Mouse (Mus musculus) ES-E14 (cell line): ENCODE data around the gene Fam57a.

ENCODE experiments used
- CHD2 ChIP-seq: IDR thresholded peaks from 2 replicates; pipeline ENCODE4 v1.6.1; 2014; ENCODE audit warnings: mild to moderate bottlenecking, low read depth, low read length, inconsistent platforms
- HCFC1 ChIP-seq: IDR thresholded peaks from 2 replicates; pipeline ENCODE4 v1.6.1; 2012; ENCODE audit warnings: low read length, inconsistent platforms, borderline replicate concordance; ENCODE audit not compliant: insufficient read depth
- MAFK ChIP-seq: IDR thresholded peaks from 2 replicates; pipeline ENCODE4 v1.6.1; 2014; ENCODE audit warnings: mild to moderate bottlenecking, low read depth, low read length, inconsistent platforms; ENCODE audit not compliant: insufficient read depth
- ZC3H11A ChIP-seq: IDR thresholded peaks from 2 replicates; pipeline ENCODE4 v1.6.1; 2012; ENCODE audit warnings: low read depth, mild to moderate bottlenecking, inconsistent platforms, low read length, borderline replicate concordance
- ZNF384 ChIP-seq: IDR thresholded peaks from 2 replicates; pipeline ENCODE4 v1.6.1; 2012; ENCODE audit warnings: low read depth, low read length, inconsistent platforms

GRCm38 (mm10) chr11:76154200-76154599 is 25.3 kb upstream of the Fam57a start:
- TF ChIP-seq HCFC1 (no peak), CHD2 (no peak), MAFK (no peak), ZC3H11A (no peak), ZNF384 (no peak)
